Mouse (Mus musculus) thymus, postnatal 0 days (tissue): ENCODE results near the gene Ackr4. TPM values are rescaled to one million over a fixed set of nuclear protein-coding genes. Genes with fewer than 3 reads are reported as not detected.

Experiments
- DNase-seq: peaks from one replicate; pipeline ENCODE4 v3.0.0-alpha.2; 2015; ENCODE audit warnings: low spot score
- polyA plus RNA-seq: library from polyadenylated mRNA; unstranded; fragments of >200 nt; fragmentation: Nextera tagmentation; extraction: Ambion mirVana; gene quantifications from 2 replicates; pipeline ENCODE4 v1.2.1, GENCODE M21; 2015

Gene Ackr4
- polyA plus RNA-seq, 1 experiment from 2014 or later: 26.5 TPM

GRCm38 (mm10) chr9:104051028-104051427 lies 75.7 kb downstream of the Ackr4 start:
- DNase-seq: no peak

- no peak for DNase-seq
Measured at GRCm38 (mm10) chr9:104043676-104044075, 83.1 kb downstream of the Ackr4 start.

DNA sequence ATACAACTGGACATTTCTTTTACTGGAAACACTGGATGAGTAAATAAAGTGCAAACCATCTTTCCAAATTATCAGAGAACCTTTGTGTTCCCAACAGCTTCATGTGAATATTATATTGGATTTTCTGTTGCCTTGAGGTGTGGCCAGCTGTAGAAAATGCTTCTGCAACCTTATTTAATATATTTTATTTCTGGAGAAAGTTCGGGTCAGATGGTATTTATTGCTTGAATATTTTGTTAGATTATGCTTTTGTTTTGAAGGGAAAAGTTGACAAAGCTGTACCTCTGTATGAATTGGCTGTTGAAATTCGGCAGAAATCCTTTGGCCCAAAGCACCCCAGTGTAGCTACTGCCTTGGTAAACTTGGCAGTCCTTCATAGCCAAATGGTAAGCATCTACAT lies 86.4 kb downstream of the Ackr4 start, which contains the start of gene Gm28305:
Gene Gm28305 (plus strand): TSS at position 301 of the 400 bp plus-strand sequence.
- DNase-seq: no peak

DNA sequence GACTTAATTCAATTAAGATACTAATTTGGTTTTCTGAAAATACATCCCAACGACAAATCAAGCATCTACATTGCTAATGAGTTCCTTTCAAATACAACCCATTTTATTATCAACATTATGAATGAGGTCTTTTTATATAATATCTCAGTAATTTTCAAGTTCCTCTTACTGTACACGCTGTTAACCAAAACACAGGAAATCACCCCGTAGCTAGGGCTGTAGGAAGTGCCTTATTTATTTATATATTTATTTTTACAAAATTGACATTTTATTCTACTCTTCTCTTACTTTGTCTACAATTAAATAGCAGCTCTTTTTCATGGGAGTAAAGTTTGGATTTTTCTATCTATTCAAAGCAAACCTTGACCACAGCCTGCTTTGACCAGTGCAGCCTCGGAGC lies 87.0 kb downstream of the Ackr4 start:
- no peak for DNase-seq

DNA sequence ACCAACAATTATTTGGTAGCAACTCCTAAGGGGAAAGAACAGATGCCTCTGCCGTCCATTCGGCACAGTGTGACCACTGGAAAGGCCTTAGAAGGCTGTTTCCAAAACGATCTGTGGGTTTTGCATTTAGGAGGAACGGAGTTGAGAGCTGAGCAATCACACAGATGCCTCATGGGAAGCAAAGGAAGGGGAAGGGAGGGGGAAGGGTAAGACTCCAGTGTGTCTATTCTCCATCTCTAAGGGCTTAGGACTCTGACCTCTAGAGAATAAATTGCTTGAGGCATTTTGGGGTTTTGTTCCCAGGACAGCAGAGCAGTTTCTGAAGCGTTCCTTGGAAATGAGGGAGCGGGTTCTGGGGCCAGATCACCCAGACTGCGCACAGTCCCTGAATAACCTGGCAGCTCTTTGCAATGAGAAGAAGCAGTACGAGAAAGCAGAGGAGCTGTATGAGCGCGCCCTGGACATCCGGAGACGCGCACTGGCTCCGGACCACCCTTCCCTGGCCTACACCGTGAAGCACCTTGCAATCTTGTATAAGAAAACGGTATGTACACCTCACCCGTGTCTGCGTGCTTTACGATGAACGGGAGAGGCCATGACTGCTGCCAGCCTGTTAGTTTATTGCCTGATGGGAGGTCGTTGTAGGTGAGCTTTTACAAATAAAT lies 87.6 kb downstream of the Ackr4 start:
- DNase-seq: no peak

DNA sequence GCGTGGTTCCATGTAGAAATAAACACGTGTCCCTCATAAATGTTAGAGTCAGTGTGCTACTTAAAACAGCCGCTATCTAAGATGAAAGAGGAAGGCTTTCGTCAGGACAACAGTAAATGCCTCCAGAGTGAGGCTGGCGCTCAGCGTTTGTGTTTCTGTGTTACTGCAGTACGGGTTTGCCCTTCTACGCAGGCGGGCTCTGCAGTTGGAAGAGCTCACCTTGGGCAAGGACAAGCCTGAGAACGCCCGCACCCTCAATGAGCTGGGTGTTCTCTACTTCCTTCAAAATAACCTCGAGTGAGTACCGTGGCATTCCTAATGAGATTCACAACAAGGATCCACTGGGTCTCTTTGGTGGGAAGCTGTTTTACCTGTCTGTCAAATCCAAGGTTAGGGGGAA lies 88.5 kb downstream of the Ackr4 start:
- DNase-seq: no peak

DNA sequence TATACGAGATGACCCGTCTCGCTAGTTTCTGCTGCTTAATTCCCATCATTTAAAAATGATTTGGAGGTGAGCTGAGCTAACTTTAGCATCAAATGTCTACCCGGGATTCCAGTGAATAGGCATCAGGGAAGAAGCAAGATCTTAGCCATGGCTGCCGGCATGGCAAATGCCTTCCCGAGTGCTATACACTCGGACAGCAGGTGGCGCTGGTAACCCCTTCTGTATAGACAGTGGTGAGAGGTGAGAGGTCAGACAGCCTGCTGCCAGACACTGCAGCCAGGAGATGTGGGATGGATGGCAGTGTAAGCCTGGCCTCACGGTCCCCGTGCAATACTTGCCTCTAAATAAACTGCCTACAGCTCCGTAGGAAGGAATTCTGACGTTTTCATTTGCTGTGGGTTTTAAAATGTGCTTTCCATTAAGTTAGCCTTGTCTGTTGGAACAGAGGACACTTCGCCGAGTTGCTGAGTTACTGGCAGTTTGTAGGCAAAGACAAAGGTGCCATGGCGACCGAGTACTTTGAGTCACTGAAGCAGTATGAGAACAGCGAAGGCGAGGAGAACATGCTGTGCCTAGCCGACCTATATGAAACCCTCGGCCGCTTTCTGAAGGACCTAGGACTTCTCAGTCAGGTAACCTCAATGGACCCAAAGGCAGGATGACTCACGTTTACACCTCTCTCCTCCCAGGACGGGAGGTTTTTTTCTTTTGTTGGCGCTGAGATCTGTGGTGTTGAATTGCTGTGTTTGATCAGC lies 91.3 kb downstream of the Ackr4 start:
- peak; percentile 63 for DNase-seq

DNA sequence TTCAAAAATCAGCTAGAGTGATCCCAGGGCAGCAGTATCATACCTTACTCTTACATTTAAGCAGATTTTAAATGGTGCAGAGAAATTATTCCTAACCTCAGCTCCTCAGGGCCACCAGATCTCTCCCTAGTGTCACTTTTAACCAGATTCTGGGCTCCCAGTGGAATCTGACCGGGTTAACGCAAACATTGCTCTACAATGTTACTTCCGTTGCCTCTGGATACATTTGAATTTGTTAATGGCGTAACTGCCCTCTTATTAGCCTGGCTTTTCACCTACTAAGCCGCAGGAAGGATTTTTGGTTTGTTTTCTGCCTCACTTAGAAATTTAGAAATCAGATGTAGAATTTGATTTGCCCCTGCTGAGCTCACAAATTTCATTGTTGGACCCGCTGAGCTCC lies 92.0 kb downstream of the Ackr4 start:
- no peak for DNase-seq

DNA sequence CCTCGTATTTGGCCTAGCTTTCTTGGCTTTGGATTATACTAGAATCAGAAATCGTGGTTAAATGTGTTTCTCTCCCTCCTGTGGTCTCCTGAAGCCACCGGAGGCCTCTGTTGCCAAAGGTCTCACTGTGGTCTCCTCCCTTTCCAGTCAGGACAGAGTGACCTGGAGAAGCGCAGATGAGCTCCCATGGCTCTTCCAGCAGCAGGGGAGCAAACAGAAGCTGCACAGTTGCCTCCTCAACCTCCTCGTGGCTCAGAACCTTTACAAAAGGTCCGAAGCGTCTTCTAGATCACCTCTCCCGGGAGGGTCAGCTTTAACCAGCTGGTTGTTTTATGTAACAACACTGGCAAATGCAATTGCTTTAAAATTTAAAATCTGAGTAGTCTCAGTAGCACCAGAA lies 92.5 kb downstream of the Ackr4 start:
- DNase-seq: no peak

Other genes with a start within 250 kb of the Ackr4 start
- 1.2 and 1.4 TPM in 2 replicates for gene Nphp3, start 124.4 kb downstream of the Ackr4 start, polyA plus RNA-seq
- gene Gm28305, start 86.3 kb downstream of the Ackr4 start, polyA plus RNA-seq: not detected in 2 replicates
- gene Uba5, start 63.8 kb downstream of the Ackr4 start, polyA plus RNA-seq: 34.8 and 37.0 TPM in 2 replicates
- 13.8 and 14.7 TPM in 2 replicates for gene Acad11, start 63.6 kb downstream of the Ackr4 start, polyA plus RNA-seq
- gene Dnajc13, start 136.0 kb upstream of the Ackr4 start, polyA plus RNA-seq: 37.9 and 39.7 TPM in 2 replicates
- 5.7 and 6.3 TPM in 2 replicates for gene Acpp, start 210.8 kb upstream of the Ackr4 start, polyA plus RNA-seq